Mouse (Mus musculus) liver, embryonic 12.5 days (tissue): ENCODE measurements around the gene Purb. TPM values are rescaled to one million over a fixed set of nuclear protein-coding genes. Genes with fewer than 3 reads are reported as not detected.
"Not testable (repeated sequence)": the region's sequence is repeated elsewhere in the genome, so short reads cannot be mapped to it uniquely, and the experiment has no call there.

Source experiments
- ATAC-seq: fragments of 200-750 bp; cut with Nextera tagmentation; 2 replicates; pipeline ENCODE4 v1.8.0; 2017; ENCODE audit warnings: moderate number of reproducible peaks, mild to moderate bottlenecking, moderate library complexity
- H3K27ac ChIP-seq: fragments of 300-500 bp; sonication (generic); 2 replicates; pipeline ENCODE4 v1.5.1; 2016; ENCODE audit warnings: mild to moderate bottlenecking
- H3K27me3 ChIP-seq: fragments of 300-500 bp; sonication (generic); replicated peaks from 2 replicates; pipeline ENCODE4 v1.6.1; 2016; ENCODE audit warnings: mild to moderate bottlenecking, moderate library complexity
- H3K36me3 ChIP-seq: fragments of 300-500 bp; sonication (generic); 2 replicates; pipeline ENCODE4 v1.6.1; 2016; ENCODE audit warnings: mild to moderate bottlenecking, moderate library complexity
- H3K4me1 ChIP-seq: fragments of 300-500 bp; sonication (generic); 2 replicates; pipeline ENCODE4 v1.6.1; 2016
- H3K4me2 ChIP-seq: fragments of 300-500 bp; sonication (generic); 2 replicates; pipeline ENCODE4 v1.6.1; 2016; ENCODE audit warnings: mild to moderate bottlenecking, moderate library complexity
- H3K4me3 ChIP-seq: fragments of 300-500 bp; sonication (generic); 2 replicates; pipeline ENCODE4 v1.5.1; 2016; ENCODE audit warnings: mild to moderate bottlenecking, moderate library complexity
- H3K9ac ChIP-seq: fragments of 300-500 bp; sonication (generic); 2 replicates; pipeline ENCODE4 v1.6.1; 2016; ENCODE audit warnings: mild to moderate bottlenecking, moderate library complexity
- H3K9me3 ChIP-seq: fragments of 300-500 bp; sonication (generic); replicated peaks from 2 replicates; pipeline ENCODE4 v1.6.1; 2016; ENCODE audit warnings: mild to moderate bottlenecking, moderate library complexity
- WGBS: fragments of 180-500 bp; shearing (Covaris S2); methylation state at CpG from one replicate; pipeline ENCODE4 v1.1.7; 2016; ENCODE audit not compliant: insufficient replicate concordance; 5-methylcytosine and 5-hydroxymethylcytosine counted together
- microRNA-seq: library from miRNA; unstranded; fragments of <30 nt; microRNA quantifications from one replicate; pipeline ENCODE4, GENCODE M21; 2017
- polyA plus RNA-seq: library from polyadenylated mRNA; unstranded; fragments of >200 nt; fragmentation: Nextera tagmentation; extraction: Ambion mirVana; gene quantifications from 2 replicates; pipeline ENCODE4 v1.2.1, GENCODE M21; 2016

The Purb gene
- polyA plus RNA-seq, 1 experiment from 2014 or later = 11.2 TPM

GRCm38 (mm10) chr11:6437667-6438066, 38.0 kb downstream of the Purb start:
- H3K9ac ChIP-seq = no peak overlapping the region
- H3K4me3 ChIP-seq = no peak overlapping the region
- no peaks in the 10 kb centered on the region for H3K9me3 ChIP-seq
- no peaks in the 10 kb centered on the region for H3K27me3 ChIP-seq
- no peak for ATAC-seq
- H3K4me1 ChIP-seq = peaks cover 12% of the 10 kb centered on the region; the same call in 1 of the 2 replicates
- peaks cover 83% of the 10 kb centered on the region for H3K36me3 ChIP-seq
- 90% methylated on average over 2 of the region's 2 CpGs for WGBS
- no peak overlapping the region for H3K27ac ChIP-seq
- H3K4me2 ChIP-seq = no peak overlapping the region

GRCm38 (mm10) chr11:6436442-6436841, 39.3 kb downstream of the Purb start:
- Histone ChIP-seq H3K4me2 (no peak overlapping the region), H3K9ac (no peak overlapping the region), H3K4me1 (0 out of 2 replicates have a peak, but pooled peaks cover under 1% of the 10 kb centered on the region), H3K36me3 (peaks cover 93% of the 10 kb centered on the region), H3K27ac (no peak overlapping the region), H3K9me3 (no peaks in the 10 kb centered on the region), H3K27me3 (no peaks in the 10 kb centered on the region), H3K4me3 (no peak overlapping the region)
- WGBS = 62% methylated on average over 8 of the region's 8 CpGs
- ATAC-seq = peak; percentile 70

DNA sequence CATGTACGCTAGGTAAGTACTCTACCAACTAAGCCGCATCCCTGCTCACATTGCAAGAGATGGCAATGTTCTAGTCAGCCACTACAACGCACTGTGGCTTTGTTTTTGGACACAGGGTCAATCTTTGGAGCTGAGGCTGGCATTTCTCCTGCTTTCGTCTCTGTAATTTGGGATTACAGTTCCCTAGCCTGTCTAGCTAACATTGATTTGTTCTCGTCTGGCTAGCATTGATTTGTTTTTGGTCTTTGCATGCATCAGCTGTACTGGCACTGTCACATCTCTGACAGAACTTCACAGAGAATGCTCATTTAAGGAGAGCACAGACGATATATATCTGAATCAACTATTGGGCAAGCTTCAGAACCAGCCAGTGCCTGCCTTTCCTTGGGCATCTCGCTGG, 45.5 kb downstream of the Purb start:
- H3K9ac ChIP-seq = no peak overlapping the region
- H3K4me3 ChIP-seq = no peak overlapping the region
- no peak overlapping the region for H3K27ac ChIP-seq
- no peak for ATAC-seq
- H3K36me3 ChIP-seq = peaks cover 97% of the 10 kb centered on the region
- H3K9me3 ChIP-seq = no peaks in the 10 kb centered on the region
- no peak overlapping the region for H3K4me2 ChIP-seq
- no peaks in the 10 kb centered on the region for H3K4me1 ChIP-seq
- no peaks in the 10 kb centered on the region for H3K27me3 ChIP-seq
- WGBS = 87% methylated on average over 7 of the region's 7 CpGs

- WGBS = 59% methylated on average over 2 of the region's 2 CpGs
- no peak overlapping the region for H3K4me3 ChIP-seq
- H3K9ac ChIP-seq = no peak overlapping the region
- no peak overlapping the region for H3K4me2 ChIP-seq
- ATAC-seq = no peak
- no peak overlapping the region for H3K27ac ChIP-seq
- no peaks in the 10 kb centered on the region for H3K9me3 ChIP-seq
- peaks cover 33% of the 10 kb centered on the region for H3K4me1 ChIP-seq
- H3K36me3 ChIP-seq = peaks cover 83% of the 10 kb centered on the region
- H3K27me3 ChIP-seq = no peaks in the 10 kb centered on the region
Observed at GRCm38 (mm10) chr11:6420722-6421350, 54.9 kb downstream of the Purb start.

DNA sequence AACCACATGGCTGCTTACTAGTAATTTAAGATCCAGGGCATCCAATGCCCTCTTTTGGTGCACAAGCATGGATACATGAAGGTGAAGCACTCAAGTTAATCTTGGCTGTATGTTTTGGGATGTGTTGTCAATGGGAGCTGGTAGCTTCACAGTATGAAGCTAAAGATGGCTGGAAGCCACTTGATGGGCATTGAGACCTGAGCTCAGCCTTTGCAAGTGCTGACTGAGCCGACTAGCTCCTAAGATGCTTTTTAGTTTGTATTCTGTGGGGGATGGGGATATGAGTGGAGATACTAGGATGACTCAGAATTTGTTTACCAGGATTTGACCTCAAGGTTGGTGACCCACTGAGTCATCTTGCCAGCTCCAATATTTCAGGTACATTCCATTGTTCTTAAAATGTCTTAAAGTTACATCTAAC, 55.4 kb downstream of the Purb start:
- Histone ChIP-seq H3K4me1 (peaks cover 34% of the 10 kb centered on the region), H3K27me3 (no peaks in the 10 kb centered on the region), H3K36me3 (peaks cover 80% of the 10 kb centered on the region), H3K4me2 (no peak overlapping the region), H3K9me3 (no peaks in the 10 kb centered on the region), H3K27ac (peak overlapping the region; percentile 30; the same call in 1 of the 2 replicates), H3K9ac (no peak overlapping the region), H3K4me3 (no peak overlapping the region)
- ATAC-seq = no peak
- 20% methylated on average over 1 of the region's 1 CpGs for WGBS

DNA sequence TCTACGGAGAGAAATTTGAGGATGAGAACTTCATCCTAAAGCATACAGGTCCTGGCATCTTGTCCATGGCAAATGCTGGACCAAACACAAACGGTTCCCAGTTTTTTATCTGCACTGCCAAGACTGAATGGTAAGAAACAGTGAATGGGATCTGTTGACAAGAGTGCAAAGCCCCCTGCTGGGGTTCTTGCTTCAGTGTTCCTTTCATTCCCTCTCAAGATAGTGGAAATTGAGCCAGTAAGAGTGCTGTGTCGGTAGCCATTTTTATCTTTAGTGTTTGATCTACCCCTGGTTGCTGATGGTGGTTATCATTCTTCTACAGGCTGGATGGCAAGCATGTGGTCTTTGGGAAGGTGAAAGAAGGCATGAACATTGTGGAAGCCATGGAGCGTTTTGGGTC, 56.6 kb downstream of the Purb start:
- not testable (repeated sequence) for H3K27me3 ChIP-seq, H3K4me3 ChIP-seq, H3K9ac ChIP-seq, H3K4me2 ChIP-seq, H3K9me3 ChIP-seq, ATAC-seq
- H3K36me3 ChIP-seq = peaks cover 73% of the 10 kb centered on the region
- H3K4me1 ChIP-seq = peaks cover 44% of the 10 kb centered on the region
- H3K27ac ChIP-seq = peak overlapping the region; percentile 61; the same call in 1 of the 2 replicates
- 50% methylated on average over 4 of the region's 4 CpGs for WGBS

GRCm38 (mm10) chr11:6418751-6419150, 57.0 kb downstream of the Purb start:
- H3K27me3 ChIP-seq = no peaks in the 10 kb centered on the region
- peaks cover 71% of the 10 kb centered on the region for H3K36me3 ChIP-seq
- peaks cover 6% of the 10 kb centered on the region for H3K9me3 ChIP-seq
- peak overlapping the region; percentile 61 for H3K27ac ChIP-seq
- WGBS = 67% methylated on average over 5 of the region's 5 CpGs
- ATAC-seq = no peak
- H3K4me1 ChIP-seq = peaks cover 44% of the 10 kb centered on the region
- 0 out of 2 replicates have a peak overlapping the region, but pooled peaks have one; percentile 2 for H3K4me3 ChIP-seq
- H3K4me2 ChIP-seq = peak overlapping the region; percentile 86
- no peak overlapping the region for H3K9ac ChIP-seq

Small RNA genes within 50 kb of the gene (microRNA-seq; reads per million reads assigned to microRNA genes)
- not detected for gene Gm22123

Other genes starting within 250 kb of the Purb start
- 0.17 and 0.21 TPM in 2 replicates for gene Npc1l1, start 245.8 kb downstream of the Purb start, polyA plus RNA-seq
- 94.9 and 98.2 TPM in 2 replicates for gene Ddx56, start 208.1 kb downstream of the Purb start, polyA plus RNA-seq
- 45.6 and 46.4 TPM in 2 replicates for gene Tmed4, start 201.0 kb downstream of the Purb start, polyA plus RNA-seq
- 119 and 123 TPM in 2 replicates for gene Ogdh, start 184.3 kb downstream of the Purb start, polyA plus RNA-seq
- gene Zmiz2, start 86.8 kb downstream of the Purb start, polyA plus RNA-seq = 5.6 and 6.7 TPM in 2 replicates
- 3,798 and 3,900 TPM in 2 replicates for gene Ppia, start 60.5 kb downstream of the Purb start, polyA plus RNA-seq
- 121 and 125 TPM in 2 replicates for gene H2afv, start 31.5 kb downstream of the Purb start, polyA plus RNA-seq
- gene Myo1g, start 45.0 kb upstream of the Purb start, polyA plus RNA-seq = 5.8 and 6.2 TPM in 2 replicates
- gene Ccm2, start 71.0 kb upstream of the Purb start, polyA plus RNA-seq = 57.9 and 60.0 TPM in 2 replicates
- 6.4 and 7.5 TPM in 2 replicates for gene Nacad, start 130.1 kb upstream of the Purb start, polyA plus RNA-seq
- gene Tbrg4, start 150.2 kb upstream of the Purb start, polyA plus RNA-seq = 69.3 TPM in 2 replicates
- gene Wap, start 162.7 kb upstream of the Purb start, polyA plus RNA-seq = not detected in 2 replicates
- 0.23 and 0.49 TPM in 2 replicates for gene Ramp3, start 182.6 kb upstream of the Purb start, polyA plus RNA-seq